Mouse (Mus musculus) right cerebral cortex, postnatal 14 days (tissue): Measurements from ENCODE around the gene Ociad1.

Source experiments
- DNase-seq: peaks from one replicate; pipeline ENCODE4 v3.0.0; 2022

Ociad1 gene

DNA sequence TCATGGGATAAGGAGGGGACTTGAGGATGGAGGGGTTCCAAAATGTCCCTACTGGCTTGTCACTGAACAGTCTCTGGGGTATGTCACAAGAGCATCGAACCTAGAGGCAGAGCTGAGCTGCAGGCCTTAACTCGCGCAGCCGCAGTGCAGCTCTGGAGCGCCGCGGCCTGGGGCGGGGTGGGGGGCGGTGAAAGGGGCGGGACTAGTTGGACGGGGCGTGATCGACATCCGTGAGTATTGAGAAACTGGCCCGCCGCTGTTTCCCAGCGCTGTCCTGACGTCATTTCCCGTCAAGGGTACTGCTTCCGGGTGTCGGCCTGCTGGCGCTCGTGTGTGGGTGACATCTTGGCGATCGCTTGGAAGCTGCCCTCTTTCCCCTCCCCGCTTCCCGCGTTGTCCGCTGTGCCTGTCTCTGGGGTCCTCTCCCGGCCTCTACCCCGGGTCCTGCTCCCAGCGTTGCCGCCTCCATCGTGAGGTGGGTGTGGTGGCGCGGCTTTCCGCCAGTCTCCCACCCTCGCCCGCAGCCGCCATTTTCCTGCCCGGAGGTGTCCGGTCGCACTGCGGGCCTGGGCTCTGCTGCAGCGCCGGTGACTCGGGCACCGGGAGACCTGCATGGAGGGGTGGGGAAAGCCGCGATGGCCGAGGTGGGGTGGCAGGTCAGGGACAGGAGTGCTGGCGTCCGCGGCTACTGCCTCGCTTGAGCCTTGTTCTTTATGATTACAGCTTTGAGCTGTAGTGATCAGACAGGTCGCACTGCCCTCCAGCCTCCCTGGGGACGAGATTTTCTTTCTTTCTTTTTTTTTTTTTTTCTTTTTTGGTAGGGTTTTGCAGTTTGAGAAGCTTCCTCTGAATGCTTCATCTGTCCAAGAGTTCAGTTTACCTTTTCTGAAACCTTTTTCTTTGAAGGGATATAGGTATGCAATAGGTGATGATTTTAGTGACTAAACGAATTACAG lies at the start of gene Ociad1:
TSS of gene Ociad1 (plus strand) at position 283 of the 956 bp plus-strand sequence.
- DNase-seq, result peak; percentile 94

- peak; percentile 32 for DNase-seq
Observed at GRCm38 (mm10) chr5:73244403-73244802, 48.2 kb upstream of the Ociad1 start.

DNA sequence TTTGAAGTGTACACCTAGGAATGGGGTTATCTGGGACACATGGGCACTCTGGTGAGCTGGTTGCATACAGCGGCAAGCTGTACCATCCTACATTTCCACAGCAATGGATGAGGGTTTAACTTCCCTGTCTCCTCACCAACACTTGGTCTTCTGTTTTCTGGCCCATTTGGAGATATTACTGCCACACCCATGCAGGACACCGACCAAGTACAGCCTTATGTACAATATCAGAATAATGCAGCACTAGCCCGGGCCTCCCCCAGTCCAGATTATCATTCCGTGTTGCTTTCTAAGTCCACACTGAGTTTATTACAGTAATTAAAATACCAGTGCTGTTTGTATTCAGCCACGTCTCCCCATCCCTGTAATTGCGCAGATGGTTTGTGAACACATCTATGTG lies 46.2 kb upstream of the Ociad1 start:
- DNase-seq, result no peak

DNA sequence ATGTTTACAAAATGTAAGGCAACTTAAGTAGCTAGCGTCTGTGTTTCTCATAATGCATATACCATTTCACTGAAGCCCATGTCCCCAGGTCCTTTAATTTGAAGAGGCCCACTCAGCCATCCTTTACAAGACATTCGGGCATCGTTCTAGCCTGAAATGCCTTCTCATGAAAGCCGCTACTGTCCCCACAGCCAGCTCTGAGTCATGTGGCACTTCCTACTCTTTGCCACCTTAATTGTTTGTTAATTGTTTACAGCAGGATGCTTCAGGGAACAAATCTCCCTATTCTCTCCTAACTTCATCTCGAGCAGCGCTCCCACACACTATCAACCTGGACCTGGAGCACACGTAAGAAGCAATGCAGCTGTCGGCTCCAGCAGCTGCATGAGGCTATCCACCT lies 44.4 kb upstream of the Ociad1 start:
- DNase-seq, result no peak

DNA sequence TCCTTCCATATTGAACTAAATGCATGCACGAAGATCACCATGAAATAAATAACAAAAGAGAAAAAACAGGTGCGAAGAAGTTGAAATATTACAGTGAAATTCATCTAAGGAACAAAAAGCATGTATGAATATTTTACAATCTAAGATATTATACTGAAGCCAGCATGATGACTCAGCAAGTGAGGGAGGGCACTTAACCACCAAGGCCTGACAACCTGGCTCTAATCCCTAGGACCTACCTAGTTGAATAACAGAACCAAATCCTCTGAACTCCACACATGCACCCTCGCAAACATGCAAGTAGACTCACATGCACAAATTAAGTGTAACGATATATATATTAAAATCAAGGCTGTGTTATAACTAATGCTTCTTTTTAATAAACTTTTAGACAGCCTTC lies 43.2 kb upstream of the Ociad1 start:
- DNase-seq, result no peak

- DNase-seq, result no peak
Observed at GRCm38 (mm10) chr5:73252739-73253138, 39.8 kb upstream of the Ociad1 start.

DNA sequence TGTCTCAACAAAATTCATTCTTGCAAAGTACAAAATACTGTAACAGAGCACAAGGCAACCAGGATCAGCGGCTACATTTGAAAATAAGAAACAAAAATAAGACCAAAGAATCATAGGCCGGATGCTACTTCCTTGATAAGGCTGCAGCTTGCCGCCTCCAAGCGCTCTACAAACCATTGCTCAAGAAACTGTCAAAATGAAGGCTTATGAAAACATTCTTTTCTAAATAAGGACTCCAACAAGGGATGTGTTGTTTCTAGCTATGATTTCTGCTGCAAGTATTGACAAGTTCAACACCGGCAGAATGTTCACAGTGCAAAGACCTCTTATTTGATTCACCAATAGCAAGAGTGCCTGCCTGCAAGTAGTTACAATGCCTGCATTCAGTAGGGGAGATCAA lies 37.9 kb upstream of the Ociad1 start:
- no peak for DNase-seq

GRCm38 (mm10) chr5:73255321-73256251 lies 37.0 kb upstream of the Ociad1 start:
- peak; percentile 67 for DNase-seq

DNA sequence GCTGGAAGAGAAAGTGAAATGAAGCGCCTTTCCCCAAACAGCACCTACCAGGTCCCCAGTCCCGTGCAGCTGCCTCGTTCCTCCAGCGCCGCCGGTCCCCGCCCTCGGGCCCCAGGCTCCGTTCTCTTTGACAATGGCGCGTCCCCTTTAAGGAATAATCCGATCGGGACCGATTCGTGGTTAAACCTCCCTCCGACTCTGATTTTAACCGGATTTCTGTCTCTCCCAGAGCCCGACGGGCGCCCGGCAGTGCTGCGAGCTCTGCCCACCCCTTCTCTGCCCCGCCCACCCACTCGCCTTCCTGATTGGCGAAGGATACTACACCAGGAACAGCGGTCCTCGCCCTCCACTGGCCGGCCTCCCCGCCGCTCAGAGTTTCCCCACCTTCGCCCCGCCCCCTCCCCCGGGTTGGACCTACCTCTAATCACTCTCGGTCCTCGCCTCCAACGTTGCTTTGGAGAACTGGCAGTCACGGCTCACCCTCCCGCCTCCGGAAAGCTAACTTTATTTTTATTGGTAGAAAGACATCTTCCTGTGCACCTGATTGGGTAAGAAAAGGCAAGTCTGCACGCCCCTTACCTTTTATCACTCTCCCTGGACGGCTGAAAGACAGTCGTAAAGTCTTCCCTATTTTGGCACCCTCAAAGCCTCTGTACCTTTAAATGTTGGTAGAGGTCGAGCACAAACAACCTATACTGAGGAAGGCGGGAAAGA lies 36.1 kb upstream of the Ociad1 start, which contains the start of gene Fryl:
TSS of gene Fryl (minus strand) at position 268 of the 714 bp plus-strand sequence.
- peak; percentile 97 for DNase-seq

GRCm38 (mm10) chr5:73257096-73257495 lies 35.5 kb upstream of the Ociad1 start:
- DNase-seq, result no peak

DNA sequence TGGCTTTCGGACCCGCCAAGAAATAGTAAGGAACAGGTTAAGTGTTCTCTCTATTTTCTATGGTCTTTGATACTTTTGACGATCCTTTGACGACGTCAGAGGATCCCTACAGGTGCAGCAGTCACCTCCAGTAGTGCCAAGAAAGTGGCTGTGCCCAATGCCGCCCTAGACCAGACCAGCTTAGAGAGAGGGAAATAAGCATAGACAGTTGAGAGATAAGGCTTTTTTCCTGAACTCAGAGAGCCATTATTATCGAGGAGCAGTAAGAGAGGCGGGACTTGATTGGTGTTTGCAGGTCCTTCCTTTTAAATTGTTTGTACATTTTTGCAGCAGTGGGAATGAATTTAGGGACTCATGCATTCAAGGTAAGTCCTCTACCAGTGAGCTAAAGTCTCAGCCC lies 34.9 kb upstream of the Ociad1 start:
- DNase-seq, result no peak

GRCm38 (mm10) chr5:73264122-73264521 lies 28.5 kb upstream of the Ociad1 start:
- DNase-seq, result no peak

GRCm38 (mm10) chr5:73265460-73265859 lies 27.1 kb upstream of the Ociad1 start:
- DNase-seq, result no peak

DNA sequence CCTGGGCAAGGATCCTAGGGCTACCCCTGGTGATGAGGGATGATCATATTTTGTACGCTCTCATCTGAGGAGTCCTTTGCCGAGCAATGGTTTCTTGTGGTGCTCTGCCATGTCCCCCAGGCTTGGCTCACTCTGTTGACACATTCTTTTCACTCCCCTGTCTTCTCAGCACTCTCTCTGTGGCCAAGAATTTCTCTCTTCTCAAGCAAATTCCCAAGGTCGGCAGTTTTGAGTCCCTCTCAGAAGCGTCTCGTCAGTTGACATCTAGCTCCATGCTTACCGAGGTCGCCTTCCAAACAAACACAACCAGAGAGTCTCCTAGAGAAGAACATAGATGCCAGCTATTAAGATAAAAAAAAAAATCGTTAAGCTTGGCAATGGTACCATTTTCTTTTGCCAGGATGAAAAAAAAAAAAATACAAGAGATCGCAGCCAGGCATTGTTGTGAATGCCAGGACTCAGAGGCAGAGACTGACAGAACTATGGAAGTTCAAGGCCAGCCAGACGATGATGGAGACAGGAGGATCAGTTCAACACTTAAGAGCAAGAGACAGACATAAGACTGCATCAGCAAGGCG lies 23.9 kb upstream of the Ociad1 start:
- no peak for DNase-seq

GRCm38 (mm10) chr5:73270612-73271011 lies 22.0 kb upstream of the Ociad1 start:
- DNase-seq, result no peak

DNA sequence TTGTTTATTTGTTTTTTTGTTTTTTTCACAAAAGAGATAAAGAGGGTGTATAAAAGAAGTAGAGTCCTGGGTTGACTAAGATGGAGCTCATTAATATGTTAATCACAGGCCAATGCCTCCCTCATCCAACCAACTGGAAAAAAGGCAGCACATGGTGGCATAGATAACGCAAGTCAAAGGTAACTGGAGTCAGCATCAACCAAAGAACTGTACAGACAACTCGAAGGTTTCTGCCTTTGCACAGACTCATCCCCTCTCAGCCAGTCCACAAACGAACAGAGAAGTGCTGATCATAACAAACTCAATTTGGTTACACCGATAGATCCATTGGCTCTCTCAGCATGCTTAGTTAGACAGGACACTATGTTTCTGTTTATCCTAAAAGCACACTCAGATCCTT lies 19.4 kb upstream of the Ociad1 start:
- DNase-seq, result no peak

DNA sequence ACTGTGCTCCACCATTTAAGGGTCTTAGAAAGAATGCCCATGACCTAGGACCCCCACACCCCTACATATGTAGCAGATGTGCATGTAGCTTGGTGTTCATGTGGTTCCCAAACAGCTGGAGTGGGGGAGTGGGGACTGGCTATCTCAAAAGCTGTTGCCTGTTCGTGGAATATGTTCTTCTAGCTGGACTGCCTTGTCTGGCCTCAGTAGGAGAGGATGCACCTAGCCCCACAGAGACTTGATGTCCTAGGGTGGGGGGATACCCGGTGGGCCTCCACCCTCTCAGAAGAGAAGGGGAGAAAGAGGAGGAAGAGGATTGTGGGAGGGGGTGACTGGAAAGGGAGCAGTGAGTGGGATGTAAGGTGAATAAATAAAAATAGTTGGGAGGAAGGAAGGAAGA lies 17.6 kb upstream of the Ociad1 start:
- no peak for DNase-seq

- DNase-seq, result no peak
Observed at GRCm38 (mm10) chr5:73279190-73279589, 13.4 kb upstream of the Ociad1 start.

DNA sequence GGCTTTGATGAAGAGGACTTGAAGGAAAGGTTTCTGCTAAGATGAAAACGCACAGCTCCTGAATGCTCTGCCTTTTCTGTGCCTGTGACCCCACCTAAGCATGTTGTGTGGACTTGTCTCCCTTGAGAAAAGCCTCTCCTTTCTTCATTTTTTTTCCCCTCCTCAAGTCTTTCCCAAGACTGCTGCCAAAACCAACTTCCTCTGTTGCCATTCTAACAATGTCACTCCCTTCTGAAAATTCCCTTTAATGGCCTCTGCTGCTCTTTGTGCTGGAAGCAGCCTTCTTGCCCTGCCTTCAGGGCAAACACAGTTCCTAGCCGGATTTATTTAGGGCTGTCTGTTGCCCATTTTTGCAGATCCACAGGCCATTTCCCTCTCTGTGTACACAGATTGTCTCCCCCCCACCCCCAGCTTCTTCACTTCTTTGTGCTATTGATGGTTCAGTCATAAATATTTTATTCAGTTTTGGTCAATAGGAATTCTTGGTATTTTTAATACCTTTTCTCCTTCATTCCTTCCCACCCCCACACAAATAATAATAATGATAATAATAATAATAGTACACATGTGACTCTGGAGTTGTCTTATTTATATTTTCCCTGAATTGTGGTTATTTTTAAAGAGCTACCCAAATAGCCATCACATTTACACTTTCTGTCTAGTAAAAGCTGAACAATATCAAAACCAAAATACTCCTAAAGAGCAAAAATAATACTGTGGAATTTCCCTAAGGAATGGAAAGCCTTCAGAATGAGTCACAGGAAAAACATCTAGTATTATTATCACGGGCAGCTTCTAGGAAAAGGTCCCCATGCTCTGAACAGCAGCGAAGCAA lies 12.6 kb upstream of the Ociad1 start:
- no peak for DNase-seq

DNA sequence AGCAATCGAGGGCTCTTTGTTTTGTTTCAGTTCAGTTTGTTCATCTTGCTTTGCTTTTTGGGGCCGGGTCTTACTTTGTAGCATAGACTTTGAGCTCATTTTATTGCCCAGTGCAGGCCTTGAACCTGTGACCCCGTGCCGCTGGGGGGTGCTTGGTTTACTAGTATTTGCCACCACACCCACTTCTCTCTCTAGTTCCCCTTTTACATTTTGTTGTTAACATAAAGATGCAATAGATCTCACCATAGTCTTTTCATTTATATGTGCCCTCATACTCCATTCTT lies 12.1 kb upstream of the Ociad1 start:
- DNase-seq, result no peak

DNA sequence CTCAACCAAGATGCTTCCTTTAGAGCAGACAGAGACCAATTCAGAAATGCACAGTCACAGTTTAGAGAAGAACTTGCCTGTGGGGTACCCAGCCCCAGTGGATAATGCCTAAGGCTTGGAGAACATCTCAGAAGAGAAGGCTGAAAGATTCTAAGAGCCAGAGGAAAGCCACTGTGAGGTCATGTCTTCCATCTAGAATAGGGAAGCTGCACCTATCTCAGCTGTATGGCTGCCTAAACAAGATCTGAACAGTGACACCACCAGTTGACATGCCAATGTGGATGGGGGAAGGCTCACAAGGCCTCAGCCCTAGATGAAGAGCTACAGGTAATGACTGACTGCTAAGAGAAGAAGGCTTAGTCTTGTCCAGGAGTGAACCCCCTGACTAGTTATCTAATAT lies 8.5 kb upstream of the Ociad1 start:
- DNase-seq, result no peak

DNA sequence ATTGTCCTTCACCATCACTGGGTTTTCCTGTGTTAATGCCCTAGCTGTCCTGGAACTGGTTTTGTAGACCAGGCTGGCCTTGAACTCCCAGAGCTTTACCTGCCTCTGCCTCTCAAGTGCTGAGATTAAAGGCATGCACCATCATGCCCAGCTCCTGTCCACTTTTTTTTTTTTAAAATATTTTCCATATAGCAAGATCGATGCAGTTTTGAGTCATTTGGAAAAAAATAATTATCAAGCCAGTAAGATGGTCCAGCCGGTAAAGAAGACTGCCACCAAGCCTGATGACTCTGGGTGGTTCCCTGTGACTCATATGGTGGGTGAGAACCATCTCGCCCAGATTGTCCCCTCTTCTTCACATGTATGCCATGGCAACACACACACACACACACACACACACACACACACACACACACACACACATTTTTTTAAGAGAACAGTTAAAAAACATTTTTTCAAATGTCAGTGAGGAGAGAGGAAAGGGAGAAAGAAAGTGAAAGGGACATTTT lies 7.1 kb upstream of the Ociad1 start:
- no peak for DNase-seq
